19 mouse cellular contexts compared by ENCODE assay signal in the genomic region with DNA sequence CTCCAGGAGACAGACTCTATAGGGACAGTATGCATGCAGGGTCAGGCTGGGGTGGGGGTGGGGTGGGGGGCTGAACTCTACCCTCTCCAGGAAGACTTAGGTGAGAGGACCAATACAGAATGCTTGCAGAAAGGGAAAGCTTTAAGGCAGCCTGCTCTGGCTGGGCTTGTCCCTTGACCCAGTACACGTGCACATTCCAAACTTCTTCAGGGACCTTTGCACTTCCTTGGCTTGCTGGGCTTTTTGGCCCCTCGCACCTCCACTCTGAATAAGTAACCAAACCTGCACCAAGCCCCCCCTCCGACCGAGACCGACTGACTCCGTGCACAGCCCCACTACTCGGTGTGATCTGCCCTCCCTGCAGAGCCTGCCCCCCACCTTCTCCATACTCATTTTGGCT.
DNase-seq lines count a peak whose midpoint lies in the region; ATAC-seq and TF ChIP-seq lines count a peak whose summit lies in the region.
"Had no signal": no experiment of that assay in that cellular context is flagged by ENCODE, and none has a peak within 500 bp of the region (broad histone marks: within the 10 kb centered on the region; RNA-seq: fewer than 3 reads in every experiment).

No protein-coding gene starts in this region.

- H3K9me3 ChIP-seq in E14TG2a.4 (ENCODE audit: low read length), result no peaks in the 10 kb centered on the region
- no peaks in the 10 kb centered on the region for H3K9me3 ChIP-seq in ES-E14 (ENCODE audit: control insufficient read depth, insufficient read depth, low read depth, low read length)
- no peaks in the 10 kb centered on the region for H3K9me3 ChIP-seq in liver, postnatal 0 days (ENCODE audit: low read length)
- H3K9me3 ChIP-seq: forebrain, embryonic 12.5 days; heart, embryonic 12.5 days; megakaryocyte, embryonic 14.5 days; midbrain, embryonic 15.5 days had no signal

- no peak for TF ChIP-seq EP300 in liver, postnatal 0 days (IDR thresholded peaks at IDR 0.05; ENCODE audit: low read depth)

- no peak overlapping the region for H3K4me2 ChIP-seq in liver, postnatal 0 days (ENCODE audit: low read depth, low read length)
- H3K4me2 ChIP-seq: forebrain, embryonic 12.5 days; heart, embryonic 12.5 days; hindbrain, embryonic 14.5 days; midbrain, embryonic 15.5 days had no signal

- DNase-seq in ES-E14 (ENCODE audit: low read depth, low spot score), result no peak
- DNase-seq in kidney, adult 2 months, result peak; percentile 75
- DNase-seq in kidney, postnatal 14 days, result peak; percentile 41
- no peak for DNase-seq in layer of hippocampus, adult 2 months (ENCODE audit: low spot score in 2 of 2)
- DNase-seq in thymus, adult 18-20 months, result no peak
- no peak for DNase-seq in liver, postnatal 0 days
- DNase-seq in adrenal gland, adult 2 months, result no peak
- DNase-seq: B cell, adult 2 months; cerebellum, adult 2 months; heart, postnatal 36 days; liver had no signal

- H3K27ac ChIP-seq in ES-E14 (ENCODE audit: insufficient read depth, low read depth, low read length, poor library complexity, severe bottlenecking), result peak overlapping the region; percentile 99
- no peak overlapping the region for H3K27ac ChIP-seq in kidney, adult 2 months (ENCODE audit: insufficient read depth, low read depth, low read length)
- no peak overlapping the region for H3K27ac ChIP-seq in layer of hippocampus, adult 2 months
- no peak overlapping the region for H3K27ac ChIP-seq in liver, postnatal 0 days (ENCODE audit: low read depth)
- H3K27ac ChIP-seq: forebrain, embryonic 12.5 days; hindbrain, embryonic 14.5 days; midbrain, embryonic 15.5 days had no signal

- H3K36me3 ChIP-seq in E14TG2a.4 (ENCODE audit: insufficient read depth, low read length), result peaks cover 8% of the 10 kb centered on the region
- no peaks in the 10 kb centered on the region; the same call in 1 of the 2 replicates for H3K36me3 ChIP-seq in ES-E14 (ENCODE audit: control insufficient read depth, insufficient read depth, low read length, poor library complexity, severe bottlenecking)
- no peaks in the 10 kb centered on the region for H3K36me3 ChIP-seq in kidney, adult 2 months (ENCODE audit: control insufficient read depth, insufficient read depth, low read length)
- no peaks in the 10 kb centered on the region for H3K36me3 ChIP-seq in liver, postnatal 0 days (replicated peaks; ENCODE audit: insufficient read depth, low read length)
- H3K36me3 ChIP-seq: forebrain, embryonic 12.5 days; G1E; heart, embryonic 12.5 days; midbrain, embryonic 15.5 days had no signal

- no peak for TF ChIP-seq POLR2A in kidney, adult 2 months (IDR thresholded peaks at IDR 0.05; ENCODE audit: low read depth, low read length)

- no peak for ATAC-seq in liver, postnatal 0 days
- ATAC-seq: midbrain, embryonic 15.5 days had no signal

- H3K9ac ChIP-seq in ES-E14 (ENCODE audit: insufficient read depth, low read depth, low read length, poor library complexity, severe bottlenecking), result peak overlapping the region; percentile 69
- no peak overlapping the region for H3K9ac ChIP-seq in liver, postnatal 0 days (replicated peaks)
- H3K9ac ChIP-seq: forebrain, embryonic 12.5 days; heart, embryonic 12.5 days; hindbrain, embryonic 14.5 days; midbrain, embryonic 15.5 days had no signal

- in situ Hi-C loops in ES-E14 (cut with MboI; ENCODE audit: low sequenced_read_pairs in 2 of 2, unreplicated experiment in 2 of 2), result no loop called here

- H3K4me3 ChIP-seq in E14TG2a.4 (replicated peaks; ENCODE audit: low read length) (peak overlapping the region; percentile 74), ES-E14 (ENCODE audit: insufficient read depth in 1 of 2, low read depth in 1 of 2, low read length in 2 of 2, poor library complexity in 1 of 2, severe bottlenecking in 1 of 2) (peak overlapping the region; percentile 53 to 66)
- H3K4me3 ChIP-seq in kidney, adult 2 months (ENCODE audit: insufficient read depth, low read depth, low read length), result no peak overlapping the region
- no peak overlapping the region for H3K4me3 ChIP-seq in layer of hippocampus, adult 2 months
- no peak overlapping the region for H3K4me3 ChIP-seq in liver, postnatal 0 days (ENCODE audit: low read depth, low read length)
- H3K4me3 ChIP-seq: forebrain, embryonic 12.5 days; heart, embryonic 12.5 days; megakaryocyte, embryonic 14.5 days; midbrain, embryonic 15.5 days; myocyte had no signal

- WGBS in kidney, adult 2 months, result 52% methylated on average over 7 of the region's 7 CpGs
- 75% methylated on average over 7 of the region's 7 CpGs for WGBS in liver, postnatal 0 days (ENCODE audit: insufficient replicate concordance)

- no peak for TF ChIP-seq CTCF in E14TG2a.4 (conservative IDR thresholded peaks at IDR 0.05; ENCODE audit: low read length)
- no peak for TF ChIP-seq CTCF in kidney, adult 2 months (conservative IDR thresholded peaks at IDR 0.05; ENCODE audit: insufficient read depth, insufficient read length, low read depth, low read length)
- no peak for TF ChIP-seq CTCF in layer of hippocampus, adult 2 months (conservative IDR thresholded peaks at IDR 0.05)
- TF ChIP-seq CTCF in liver, postnatal 0 days (IDR thresholded peaks at IDR 0.05; ENCODE audit: low read depth), result no peak

- no peaks in the 10 kb centered on the region for H3K27me3 ChIP-seq in E14TG2a.4 (ENCODE audit: insufficient read depth, low read length)
- no peaks in the 10 kb centered on the region for H3K27me3 ChIP-seq in kidney, adult 2 months (replicated peaks; ENCODE audit: control insufficient read depth, insufficient read depth, low read length)
- no peaks in the 10 kb centered on the region for H3K27me3 ChIP-seq in liver, postnatal 0 days (ENCODE audit: insufficient read depth, low read length)
- H3K27me3 ChIP-seq: heart, embryonic 12.5 days; megakaryocyte, embryonic 14.5 days; midbrain, embryonic 15.5 days had no signal

- H3K4me1 ChIP-seq in E14TG2a.4 (replicated peaks; ENCODE audit: low read depth, low read length) (peaks cover 79% of the 10 kb centered on the region), ES-E14 (ENCODE audit: control insufficient read depth in 2 of 2, insufficient read depth in 2 of 2, low read length in 2 of 2, poor library complexity in 1 of 2) (peaks cover 15 to 16% of the 10 kb centered on the region in 2 experiments)
- peaks cover 5% of the 10 kb centered on the region; the same call in 1 of the 2 replicates for H3K4me1 ChIP-seq in kidney, adult 2 months (ENCODE audit: control insufficient read depth, insufficient read depth, low read length)
- peaks cover 3% of the 10 kb centered on the region; the same call in 1 of the 2 replicates for H3K4me1 ChIP-seq in liver, postnatal 0 days (ENCODE audit: insufficient read depth)
- H3K4me1 ChIP-seq: midbrain, embryonic 15.5 days had no signal

TF ChIP-seq in ES-E14, 5 proteins besides CTCF, POLR2A, EP300 and RAD21:
- TF ChIP-seq CHD2 (IDR thresholded peaks at IDR 0.05; ENCODE audit: low read depth, low read length) (no peak), ZC3H11A (IDR thresholded peaks at IDR 0.05; ENCODE audit: borderline replicate concordance, low read depth, low read length) (no peak), HCFC1 (IDR thresholded peaks at IDR 0.05; ENCODE audit: borderline replicate concordance, insufficient read depth, low read length) (no peak), ZNF384 (IDR thresholded peaks at IDR 0.05; ENCODE audit: low read depth, low read length) (no peak), MAFK (IDR thresholded peaks at IDR 0.05; ENCODE audit: insufficient read depth, low read depth, low read length) (no peak)

Comparison
In these comparisons a context has a peak if more than half of its experiments do, and no peak if none do; other contexts are left out.
1. H3K4me3 ChIP-seq: peak in E14TG2a.4 (single experiment) and ES-E14 (2 of 2); none in kidney, adult 2 months (single experiment), layer of hippocampus, adult 2 months (single experiment) and liver, postnatal 0 days (single experiment).
2. DNase-seq: peak in kidney, adult 2 months (single experiment) and kidney, postnatal 14 days (single experiment); none in ES-E14 (single experiment), layer of hippocampus, adult 2 months (0 of 2), thymus, adult 18-20 months (0 of 2), liver, postnatal 0 days (single experiment) and adrenal gland, adult 2 months (single experiment).